Mouse (Mus musculus): Measurements from ENCODE around the gene Zbed6. TPM values are rescaled to one million over a fixed set of nuclear protein-coding genes. Genes with fewer than 3 reads are reported as not detected.
A peak's percentile ranks its signal among the peaks of the same experiment; 100 is the strongest.

Gene Zbed6
- polyA plus RNA-seq, 1 experiment, result 36.9 TPM

DNA sequence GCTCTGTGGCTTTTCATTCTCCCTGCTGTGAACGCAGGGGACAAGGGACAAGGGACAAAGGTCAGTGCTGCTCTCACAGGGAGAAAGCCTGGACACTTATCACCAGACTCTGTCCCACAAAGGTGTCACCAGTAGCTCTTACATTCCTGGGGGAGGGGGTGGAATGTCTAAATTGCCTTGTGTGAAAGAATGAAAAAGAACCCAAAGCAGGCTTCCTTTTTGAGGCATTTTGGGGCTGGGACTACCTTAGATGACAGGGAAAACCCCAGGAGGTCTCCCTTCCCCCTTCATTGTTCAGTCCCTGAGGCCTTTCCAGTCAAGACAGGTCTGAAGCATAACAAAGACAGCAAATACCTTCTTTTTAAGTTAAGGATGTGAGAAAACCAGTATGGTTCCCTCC is 33.6 kb upstream of the Zbed6 start:
- peak overlapping the region; percentile 68 for H3K9ac ChIP-seq (ENCODE audit: low read depth, poor library complexity, severe bottlenecking)
- peak overlapping the region; percentile 97 for H3K27ac ChIP-seq (ENCODE audit: insufficient read depth, low read length)

GRCm38 (mm10) chr1:133693536-133694114 is 32.9 kb upstream of the Zbed6 start:
- peak overlapping the region; percentile 68 for H3K9ac ChIP-seq (ENCODE audit: low read depth, poor library complexity, severe bottlenecking)
- TF ChIP-seq EP300 (IDR thresholded peaks at IDR 0.05; ENCODE audit: insufficient read depth, low read depth, low read length) (peak; percentile 94), CTCF (IDR thresholded peaks at IDR 0.05; ENCODE audit: low read depth, low read length) (no peak)
- H3K36me3 ChIP-seq (ENCODE audit: control insufficient read depth, insufficient read depth, low read length, poor library complexity, severe bottlenecking), result no peaks in the 10 kb centered on the region
- H3K27me3 ChIP-seq (ENCODE audit: control insufficient read depth, insufficient read depth, low read length, poor library complexity, severe bottlenecking), result no peaks in the 10 kb centered on the region
- H3K9me3 ChIP-seq (replicated peaks; ENCODE audit: control insufficient read depth, insufficient read depth, low read length, poor library complexity, severe bottlenecking), result no peaks in the 10 kb centered on the region
- H3K4me1 ChIP-seq (ENCODE audit: control insufficient read depth, insufficient read depth, low read length), result peaks cover 15% of the 10 kb centered on the region
- peak overlapping the region; percentile 31 for H3K4me3 ChIP-seq (ENCODE audit: low read depth, low read length)
- H3K27ac ChIP-seq (ENCODE audit: insufficient read depth, low read length), result peak overlapping the region; percentile 97

More for the DNA sequence above, 33.6 kb upstream of the Zbed6 start:
- no peak for TF ChIP-seq CTCF (IDR thresholded peaks at IDR 0.05; ENCODE audit: low read depth, low read length)
- TF ChIP-seq EP300 (IDR thresholded peaks at IDR 0.05; ENCODE audit: insufficient read depth, low read depth, low read length), result peak; percentile 89; the same call in 1 of the 2 replicates
- Histone ChIP-seq H3K4me1 (ENCODE audit: control insufficient read depth, insufficient read depth, low read length) (peaks cover 15% of the 10 kb centered on the region), H3K27me3 (ENCODE audit: control insufficient read depth, insufficient read depth, low read length, poor library complexity, severe bottlenecking) (no peaks in the 10 kb centered on the region), H3K36me3 (ENCODE audit: control insufficient read depth, insufficient read depth, low read length, poor library complexity, severe bottlenecking) (no peaks in the 10 kb centered on the region), H3K9me3 (replicated peaks; ENCODE audit: control insufficient read depth, insufficient read depth, low read length, poor library complexity, severe bottlenecking) (no peaks in the 10 kb centered on the region), H3K4me3 (ENCODE audit: low read depth, low read length) (no peak overlapping the region)

GRCm38 (mm10) chr1:133692195-133692594 is 31.5 kb upstream of the Zbed6 start:
- H3K4me3 ChIP-seq (ENCODE audit: low read depth, low read length), result no peak overlapping the region

GRCm38 (mm10) chr1:133691046-133691445 is 30.4 kb upstream of the Zbed6 start:
- Histone ChIP-seq H3K9me3 (replicated peaks; ENCODE audit: control insufficient read depth, insufficient read depth, low read length, poor library complexity, severe bottlenecking) (no peaks in the 10 kb centered on the region), H3K27me3 (ENCODE audit: control insufficient read depth, insufficient read depth, low read length, poor library complexity, severe bottlenecking) (no peaks in the 10 kb centered on the region), H3K27ac (ENCODE audit: insufficient read depth, low read length) (peak overlapping the region; percentile 67; the same call in 1 of the 2 replicates), H3K9ac (ENCODE audit: low read depth, poor library complexity, severe bottlenecking) (peak overlapping the region; percentile 42), H3K4me1 (ENCODE audit: control insufficient read depth, insufficient read depth, low read length) (peaks cover 15% of the 10 kb centered on the region), H3K4me3 (ENCODE audit: low read depth, low read length) (no peak overlapping the region), H3K36me3 (ENCODE audit: control insufficient read depth, insufficient read depth, low read length, poor library complexity, severe bottlenecking) (no peaks in the 10 kb centered on the region)
- no peak for TF ChIP-seq EP300 (IDR thresholded peaks at IDR 0.05; ENCODE audit: insufficient read depth, low read depth, low read length)
- no peak for TF ChIP-seq CTCF (IDR thresholded peaks at IDR 0.05; ENCODE audit: low read depth, low read length)

More at GRCm38 (mm10) chr1:133692195-133692594, 31.5 kb upstream of the Zbed6 start:
- TF ChIP-seq EP300 (IDR thresholded peaks at IDR 0.05; ENCODE audit: insufficient read depth, low read depth, low read length) (peak; percentile 71; the same call in 1 of the 2 replicates), POLR2A (IDR thresholded peaks at IDR 0.05; ENCODE audit: insufficient read depth, low read length) (no peak)
- H3K27me3 ChIP-seq (ENCODE audit: control insufficient read depth, insufficient read depth, low read length, poor library complexity, severe bottlenecking), result no peaks in the 10 kb centered on the region
- 0 out of 2 replicates have a peak overlapping the region, but pooled peaks have one; percentile 26 for H3K9ac ChIP-seq (ENCODE audit: low read depth, poor library complexity, severe bottlenecking)
- peaks cover 15% of the 10 kb centered on the region for H3K4me1 ChIP-seq (ENCODE audit: control insufficient read depth, insufficient read depth, low read length)
- H3K27ac ChIP-seq (ENCODE audit: insufficient read depth, low read length), result peak overlapping the region; percentile 67
- no peaks in the 10 kb centered on the region for H3K36me3 ChIP-seq (ENCODE audit: control insufficient read depth, insufficient read depth, low read length, poor library complexity, severe bottlenecking)
- no peaks in the 10 kb centered on the region for H3K9me3 ChIP-seq (replicated peaks; ENCODE audit: control insufficient read depth, insufficient read depth, low read length, poor library complexity, severe bottlenecking)

DNA sequence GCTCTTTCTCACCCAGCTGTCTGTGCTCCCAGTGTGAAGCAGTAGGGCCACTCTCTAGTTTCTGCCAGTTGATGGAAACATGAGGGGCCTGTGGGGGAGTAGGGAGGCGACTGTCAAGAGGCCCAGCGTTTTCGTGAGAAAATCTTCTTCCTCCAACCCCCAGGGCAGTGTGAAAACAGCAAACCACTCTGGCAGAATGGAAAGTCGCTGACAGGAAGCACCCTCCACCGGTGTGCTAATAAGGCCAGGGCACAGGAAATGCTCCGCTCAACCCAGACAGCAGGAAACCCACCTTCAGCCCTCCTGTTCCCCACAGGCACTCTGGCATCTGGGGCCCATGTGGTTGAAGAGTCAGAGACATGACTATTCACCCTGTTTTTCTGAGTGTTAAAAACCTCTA is 29.2 kb upstream of the Zbed6 start, which contains the start of gene Lax1:
Gene Lax1, minus strand, starts transcription at position 212 of the 400 bp plus-strand sequence.
- Histone ChIP-seq H3K27ac (ENCODE audit: insufficient read depth, low read length) (peak within 1 kb of the TSS; percentile 67; the same call in 1 of the 2 replicates), H3K27me3 (ENCODE audit: control insufficient read depth, insufficient read depth, low read length, poor library complexity, severe bottlenecking) (no peaks in the 10 kb centered on the region), H3K36me3 (ENCODE audit: control insufficient read depth, insufficient read depth, low read length, poor library complexity, severe bottlenecking) (no peaks in the 10 kb centered on the region), H3K9me3 (replicated peaks; ENCODE audit: control insufficient read depth, insufficient read depth, low read length, poor library complexity, severe bottlenecking) (no peaks in the 10 kb centered on the region), H3K4me3 (ENCODE audit: low read depth, low read length) (no peak within 1 kb of the TSS), H3K9ac (ENCODE audit: low read depth, poor library complexity, severe bottlenecking) (peak within 1 kb of the TSS; percentile 42), H3K4me1 (ENCODE audit: control insufficient read depth, insufficient read depth, low read length) (peaks cover 12% of the 10 kb centered on the region)
- TF ChIP-seq CTCF (IDR thresholded peaks at IDR 0.05; ENCODE audit: low read depth, low read length) (no peak), EP300 (IDR thresholded peaks at IDR 0.05; ENCODE audit: insufficient read depth, low read depth, low read length) (no peak), POLR2A (IDR thresholded peaks at IDR 0.05; ENCODE audit: insufficient read depth, low read length) (no peak)

GRCm38 (mm10) chr1:133688301-133688700 is 27.6 kb upstream of the Zbed6 start:
- Histone ChIP-seq H3K27ac (ENCODE audit: insufficient read depth, low read length) (no peak overlapping the region), H3K27me3 (ENCODE audit: control insufficient read depth, insufficient read depth, low read length, poor library complexity, severe bottlenecking) (no peaks in the 10 kb centered on the region), H3K9me3 (replicated peaks; ENCODE audit: control insufficient read depth, insufficient read depth, low read length, poor library complexity, severe bottlenecking) (no peaks in the 10 kb centered on the region), H3K36me3 (ENCODE audit: control insufficient read depth, insufficient read depth, low read length, poor library complexity, severe bottlenecking) (no peaks in the 10 kb centered on the region), H3K9ac (ENCODE audit: low read depth, poor library complexity, severe bottlenecking) (no peak overlapping the region), H3K4me3 (ENCODE audit: low read depth, low read length) (no peak overlapping the region), H3K4me1 (ENCODE audit: control insufficient read depth, insufficient read depth, low read length) (peaks cover 9% of the 10 kb centered on the region)
- TF ChIP-seq EP300 (IDR thresholded peaks at IDR 0.05; ENCODE audit: insufficient read depth, low read depth, low read length) (no peak), CTCF (IDR thresholded peaks at IDR 0.05; ENCODE audit: low read depth, low read length) (no peak)
